Mouse (Mus musculus): ENCODE results near the gene Tff1.
A peak's percentile ranks its signal among the peaks of the same experiment; 100 is the strongest.

Gene Tff1

GRCm38 (mm10) chr17:31165127-31165526 lies at the start of gene Tff1:
TSS of gene Tff1 (minus strand) at chr17:31165277.
- no peak for DNase-seq (ENCODE audit: low spot score in 2 of 2)

GRCm38 (mm10) chr17:31211881-31212280 lies 46.8 kb upstream of the Tff1 start:
- no peak for DNase-seq (ENCODE audit: low spot score in 2 of 2)

DNA sequence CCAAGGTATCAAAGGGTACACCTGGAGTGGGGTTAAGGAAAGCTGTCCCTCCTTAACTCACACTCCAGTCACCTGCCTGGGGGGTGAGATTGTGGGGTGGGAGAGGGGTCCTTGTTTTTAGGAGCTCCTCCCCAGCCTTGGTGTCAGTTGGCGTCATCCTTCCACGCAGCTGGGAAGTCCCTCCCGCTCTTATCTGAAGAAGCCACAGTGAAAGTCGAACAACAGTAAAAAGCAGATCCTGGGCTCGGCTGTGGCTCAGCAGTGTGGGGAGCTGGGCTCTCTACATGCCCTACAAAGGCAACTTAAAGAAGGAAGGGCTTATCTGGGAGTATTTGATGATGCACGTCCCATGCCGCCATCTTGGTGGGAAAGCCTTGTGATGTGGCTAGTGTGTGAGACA lies 45.2 kb upstream of the Tff1 start:
- DNase-seq (ENCODE audit: low spot score in 2 of 2) = no peak

GRCm38 (mm10) chr17:31209376-31209930 lies 44.4 kb upstream of the Tff1 start:
- DNase-seq (ENCODE audit: low spot score in 2 of 2) = no peak

- DNase-seq (ENCODE audit: low spot score in 2 of 2) = no peak
Measured at GRCm38 (mm10) chr17:31208654-31209053, 43.6 kb upstream of the Tff1 start.

GRCm38 (mm10) chr17:31207771-31208334 lies 42.8 kb upstream of the Tff1 start, which contains the start of gene Ubash3a:
TSS of gene Ubash3a (plus strand) at chr17:31207873.
- no peak for DNase-seq (ENCODE audit: low spot score in 2 of 2)

GRCm38 (mm10) chr17:31198877-31199276 lies 33.8 kb upstream of the Tff1 start, which contains the start of gene Tmprss3:
TSS of gene Tmprss3 (minus strand) at chr17:31198977.
- no peak for DNase-seq (ENCODE audit: low spot score in 2 of 2)

DNA sequence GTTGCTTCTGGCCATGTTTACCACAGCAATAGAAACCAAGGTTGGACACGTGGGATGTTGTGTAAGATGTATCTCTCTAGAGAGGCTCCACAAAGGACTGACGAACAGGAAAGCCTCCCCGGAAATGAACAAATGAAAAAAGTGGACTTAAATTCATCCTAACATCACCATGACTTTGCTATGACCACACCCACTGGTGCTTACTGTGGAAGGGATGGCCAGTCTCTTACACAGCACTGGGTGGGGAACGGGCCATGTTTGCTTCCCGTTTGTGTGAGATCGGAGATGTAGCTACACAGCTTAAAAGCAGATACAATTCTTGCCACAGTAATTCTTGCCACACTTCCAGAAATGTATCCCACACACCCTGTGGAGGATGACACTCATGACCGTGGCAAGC lies 31.2 kb upstream of the Tff1 start:
- DNase-seq (ENCODE audit: low spot score in 2 of 2) = no peak

GRCm38 (mm10) chr17:31195207-31195606 lies 30.1 kb upstream of the Tff1 start:
- DNase-seq (ENCODE audit: low spot score in 2 of 2) = no peak

GRCm38 (mm10) chr17:31193360-31193759 lies 28.3 kb upstream of the Tff1 start:
- DNase-seq (ENCODE audit: low spot score in 2 of 2) = no peak

- no peak for DNase-seq (ENCODE audit: low spot score in 2 of 2)
Measured at GRCm38 (mm10) chr17:31192663-31193062, 27.6 kb upstream of the Tff1 start.

DNA sequence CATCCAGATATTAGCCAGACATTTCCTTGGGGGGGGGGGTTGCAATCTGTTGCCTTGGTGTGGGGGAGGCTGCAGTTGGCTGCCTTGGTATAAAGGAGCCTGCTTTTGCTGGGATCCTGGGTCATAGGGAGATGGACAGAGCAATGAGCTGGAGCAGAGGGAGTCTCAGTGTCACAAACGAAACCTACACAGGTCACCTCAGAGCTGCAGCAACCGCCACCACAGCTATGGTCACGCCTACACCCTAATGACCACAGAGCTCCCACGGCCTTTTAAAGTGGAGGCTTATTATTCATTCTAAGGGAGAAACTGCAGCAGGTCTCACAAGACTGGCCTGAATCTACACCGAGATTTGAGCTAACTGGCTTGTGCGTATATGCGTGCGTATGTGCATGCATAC lies 26.7 kb upstream of the Tff1 start:
- no peak for DNase-seq (ENCODE audit: low spot score in 2 of 2)

DNA sequence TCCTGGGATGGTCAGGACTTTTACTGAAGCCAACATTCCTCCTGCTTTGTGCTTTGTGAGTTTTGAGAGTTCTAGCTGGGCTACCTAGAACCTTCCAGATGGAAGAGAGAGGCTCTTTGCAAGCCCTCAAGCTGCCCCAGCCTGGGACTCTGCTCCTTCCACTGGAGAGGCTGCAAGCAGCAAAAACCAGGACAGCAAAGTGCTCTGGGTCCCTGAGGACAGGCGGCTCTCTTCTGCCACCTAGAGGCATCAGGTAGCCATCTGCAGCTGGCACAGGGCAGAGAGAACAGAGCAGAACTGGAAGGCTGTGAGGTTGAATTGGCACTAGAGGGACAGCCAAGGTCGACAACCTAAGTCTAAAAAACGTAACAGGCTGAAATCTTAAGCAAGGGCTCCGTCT lies 22.3 kb upstream of the Tff1 start:
- DNase-seq (ENCODE audit: low spot score in 2 of 2) = peak; percentile 42 to 56

GRCm38 (mm10) chr17:31184269-31184990 lies 19.4 kb upstream of the Tff1 start:
- no peak for DNase-seq (ENCODE audit: low spot score in 2 of 2)

GRCm38 (mm10) chr17:31183180-31183974 lies 18.3 kb upstream of the Tff1 start:
- peak in 1 of 2 experiments; percentile 6 for DNase-seq (ENCODE audit: low spot score in 2 of 2)

GRCm38 (mm10) chr17:31181490-31181889 lies 16.4 kb upstream of the Tff1 start:
- no peak for DNase-seq (ENCODE audit: low spot score in 2 of 2)

GRCm38 (mm10) chr17:31176321-31176720 lies 11.2 kb upstream of the Tff1 start:
- DNase-seq (ENCODE audit: low spot score in 2 of 2) = no peak

- DNase-seq (ENCODE audit: low spot score in 2 of 2) = no peak
Measured at GRCm38 (mm10) chr17:31169796-31170195, 4.7 kb upstream of the Tff1 start.

- DNase-seq (ENCODE audit: low spot score in 2 of 2) = no peak
Measured at GRCm38 (mm10) chr17:31163821-31164220, 1.3 kb downstream of the Tff1 start.

DNA sequence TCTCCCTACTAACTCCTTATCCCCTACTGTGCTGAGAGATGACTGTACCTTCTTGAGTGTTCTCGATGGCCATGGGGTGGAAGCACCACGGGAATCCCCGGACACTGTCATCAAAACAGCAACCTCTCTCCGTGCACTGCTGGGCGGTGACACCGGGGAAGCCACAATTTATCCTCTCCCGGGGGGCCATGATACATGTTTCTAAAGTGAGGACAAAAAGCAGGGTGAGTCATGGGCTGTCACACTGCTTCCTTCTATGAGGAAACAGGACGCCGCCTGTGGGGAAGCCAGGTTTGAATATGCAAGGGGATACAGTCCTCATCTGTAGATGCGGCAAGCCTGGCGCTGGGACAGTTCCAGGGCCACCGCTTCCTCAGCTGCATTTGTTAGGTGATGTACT lies 2.5 kb downstream of the Tff1 start:
- no peak for DNase-seq (ENCODE audit: low spot score in 2 of 2)

DNA sequence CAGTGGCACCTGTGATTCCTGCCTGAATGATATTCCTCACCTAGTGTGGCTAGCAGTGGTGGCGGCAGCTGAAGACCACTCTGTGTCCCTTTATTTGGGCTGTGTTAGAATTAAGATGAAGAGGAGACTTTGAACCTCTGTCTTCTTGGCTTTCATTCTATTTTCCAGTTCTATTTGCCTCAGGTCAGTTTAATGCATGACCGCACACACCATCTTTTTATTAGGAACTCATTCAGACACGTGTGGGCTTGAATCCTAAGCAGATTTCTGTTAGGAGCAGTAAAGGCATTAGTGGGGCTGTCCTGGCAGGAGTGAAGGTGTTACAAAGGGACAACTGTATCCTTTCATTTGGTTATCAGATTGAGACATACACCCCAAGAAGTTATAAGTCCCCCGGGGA lies 4.8 kb downstream of the Tff1 start:
- no peak for DNase-seq (ENCODE audit: low spot score in 2 of 2)

GRCm38 (mm10) chr17:31157921-31158320 lies 7.2 kb downstream of the Tff1 start:
- no peak for DNase-seq (ENCODE audit: low spot score in 2 of 2)
